Mouse (Mus musculus): ENCODE measurements around the gene Kifc1. TPM values are rescaled to one million over a fixed set of nuclear protein-coding genes. Genes with fewer than 3 reads are reported as not detected.
"Not testable (repeated sequence)": the region's sequence is repeated elsewhere in the genome, so short reads cannot be mapped to it uniquely, and the experiment has no call there.

The Kifc1 gene
- total and polyA plus RNA-seq, 3 experiments: 16.0 to 41.2 (median 23.0) TPM

DNA sequence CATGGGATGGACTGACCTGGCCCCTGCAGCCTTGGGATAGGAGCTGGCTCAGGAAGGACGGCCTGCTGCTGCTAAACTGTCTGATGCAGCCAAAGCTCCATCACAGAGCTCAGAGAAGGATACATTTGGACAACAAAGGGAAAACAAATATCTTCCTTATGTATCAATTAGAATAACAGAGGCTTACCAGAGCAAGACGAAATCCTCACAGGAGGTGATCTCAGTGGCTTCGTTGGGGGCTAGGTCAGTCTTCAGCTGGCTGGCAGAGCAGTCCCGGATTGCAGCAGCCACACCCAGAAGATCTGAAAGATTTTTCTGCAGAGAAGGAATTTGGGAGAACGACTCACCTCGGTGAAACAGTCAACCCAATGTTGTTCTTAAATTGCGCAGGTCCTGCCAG, 2.0 kb upstream of the Kifc1 start:
- H3K27ac ChIP-seq (ENCODE audit: insufficient read depth, low read depth): no peak overlapping the region

DNA sequence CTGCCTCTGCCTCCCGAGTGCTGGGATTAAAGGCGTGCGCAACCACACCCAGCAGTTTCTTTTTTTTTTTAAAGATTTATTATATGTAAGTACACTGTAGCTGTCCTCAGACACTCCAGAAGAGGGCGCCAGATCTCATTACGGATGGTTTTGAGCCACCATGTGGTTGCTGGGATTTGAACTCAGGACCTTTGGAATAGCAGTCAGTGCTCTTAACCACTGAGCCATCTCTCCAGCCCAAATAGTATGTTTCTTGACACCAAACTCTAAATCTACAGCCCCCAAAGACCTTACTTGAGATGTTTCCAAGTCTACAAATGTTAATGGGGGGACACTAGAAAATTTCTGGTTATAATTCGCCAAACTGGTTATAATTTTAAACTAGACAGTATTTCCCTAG, 1.4 kb upstream of the Kifc1 start:
- dilution Hi-C loops (cut with MboI; ENCODE audit: extremely low pct_ligation_motif_present, extremely low pct_unique_long_range_greater_than_20kb, low sequenced_read_pairs); H3K4me3 ChIP-seq (replicated peaks in 1 of 3; ENCODE audit: low read depth in 2 of 3, low read length in 2 of 3, poor library complexity in 1 of 3); H3K9ac ChIP-seq (ENCODE audit: insufficient read depth, low read depth); DNase-seq (ENCODE audit: extremely low read depth); H3K9me3 ChIP-seq (replicated peaks; ENCODE audit: low read length); H3K4me2 ChIP-seq (ENCODE audit: insufficient read depth, low read depth, poor library complexity, severe bottlenecking); H3K36me3 ChIP-seq (replicated peaks in 1 of 2; ENCODE audit: control insufficient read depth in 1 of 2, insufficient read depth in 1 of 2, low read length in 1 of 2); in situ Hi-C loops (cut with MboI; ENCODE audit: low pct_ligation_motif_present, low pct_unique_long_range_greater_than_20kb, low sequenced_read_pairs); H3K27ac ChIP-seq (ENCODE audit: insufficient read depth, low read depth); H3K27me3 ChIP-seq (replicated peaks): not testable (repeated sequence)
- peak in 1 of 2 experiments; percentile 14; a peak in 1 of 4 replicates for TF ChIP-seq CTCF (conservative IDR thresholded peaks at IDR 0.05 in 1 of 2, IDR thresholded peaks at IDR 0.05 in 1 of 2; ENCODE audit: low read depth in 2 of 2, low read length in 2 of 2)
- peak; percentile 51; the same call in 1 of the 2 replicates for TF ChIP-seq TBP (conservative IDR thresholded peaks at IDR 0.05; ENCODE audit: low read depth, low read length)
- Histone ChIP-seq H3K79me2 (replicated peaks; ENCODE audit: control insufficient read depth, extremely low read depth, insufficient read depth, poor library complexity, severe bottlenecking) (peaks cover 27% of the 10 kb centered on the region), H3K4me1 (ENCODE audit: control insufficient read depth in 1 of 2, insufficient read depth in 2 of 2) (peaks cover 0 to 11% of the 10 kb centered on the region in 2 experiments; a peak in 1 of 4 replicates)

More for the DNA sequence above, 2.0 kb upstream of the Kifc1 start:
- peaks cover 3% of the 10 kb centered on the region for H3K27me3 ChIP-seq (replicated peaks)
- dilution Hi-C loops (cut with MboI; ENCODE audit: extremely low pct_ligation_motif_present, extremely low pct_unique_long_range_greater_than_20kb, low sequenced_read_pairs): no loop called here
- TF ChIP-seq CTCF (conservative IDR thresholded peaks at IDR 0.05 in 1 of 2, IDR thresholded peaks at IDR 0.05 in 1 of 2; ENCODE audit: low read depth in 2 of 2, low read length in 2 of 2): no peak
- TF ChIP-seq ZMIZ1 (IDR thresholded peaks at IDR 0.05; ENCODE audit: low read depth, low read length): no peak
- no peak for TF ChIP-seq ZKSCAN1 (IDR thresholded peaks at IDR 0.05; ENCODE audit: borderline replicate concordance, low read depth, low read length)
- TF ChIP-seq KAT2A (IDR thresholded peaks at IDR 0.05; ENCODE audit: insufficient replicate concordance, low read length): no peak
- no peak for TF ChIP-seq ZNF384 (IDR thresholded peaks at IDR 0.05; ENCODE audit: low read depth, low read length)
- TF ChIP-seq TCF12 (IDR thresholded peaks at IDR 0.05; ENCODE audit: low read depth, low read length): no peak
- no peak for TF ChIP-seq SMC3 (IDR thresholded peaks at IDR 0.05; ENCODE audit: low read depth, low read length)
- TF ChIP-seq MEF2A (IDR thresholded peaks at IDR 0.05; ENCODE audit: borderline replicate concordance, low read depth, low read length): no peak
- TF ChIP-seq MAZ (IDR thresholded peaks at IDR 0.05; ENCODE audit: low read depth, low read length): no peak
- TF ChIP-seq TBP (conservative IDR thresholded peaks at IDR 0.05; ENCODE audit: low read depth, low read length): no peak
- TF ChIP-seq RCOR1 (conservative IDR thresholded peaks at IDR 0.05; ENCODE audit: low read depth, low read length): no peak
- no peak for TF ChIP-seq MXI1 (IDR thresholded peaks at IDR 0.05; ENCODE audit: low read depth, low read length)
- no peak for TF ChIP-seq POLR2A (IDR thresholded peaks at IDR 0.05; ENCODE audit: low read depth, low read length)
- TF ChIP-seq USF1 (IDR thresholded peaks at IDR 0.05; ENCODE audit: low read depth, low read length): no peak
- no peak for TF ChIP-seq NELFE (IDR thresholded peaks at IDR 0.05; ENCODE audit: low read depth, low read length)
- no peak for TF ChIP-seq E2F4 (IDR thresholded peaks at IDR 0.05; ENCODE audit: insufficient replicate concordance, low read depth, low read length)
- TF ChIP-seq RAD21 (IDR thresholded peaks at IDR 0.05; ENCODE audit: low read depth, low read length): no peak
- no peak for TF ChIP-seq BHLHE40 (IDR thresholded peaks at IDR 0.05; ENCODE audit: low read depth, low read length)
- no peak for TF ChIP-seq CHD2 (IDR thresholded peaks at IDR 0.05; ENCODE audit: low read length)
- no peak for TF ChIP-seq USF2 (conservative IDR thresholded peaks at IDR 0.05; ENCODE audit: low read depth, low read length)
- in situ Hi-C loops (cut with MboI; ENCODE audit: low pct_ligation_motif_present, low pct_unique_long_range_greater_than_20kb, low sequenced_read_pairs): no loop called here
- peaks cover 0 to 11% of the 10 kb centered on the region in 2 experiments; a peak in 1 of 4 replicates for H3K4me1 ChIP-seq (ENCODE audit: control insufficient read depth in 1 of 2, insufficient read depth in 2 of 2)
- no peak overlapping the region for H3K9ac ChIP-seq (ENCODE audit: insufficient read depth, low read depth)
- no peak overlapping the region for H3K4me2 ChIP-seq (ENCODE audit: insufficient read depth, low read depth, poor library complexity, severe bottlenecking)
- no peaks in the 10 kb centered on the region for H3K9me3 ChIP-seq (replicated peaks; ENCODE audit: low read length)
- no peaks in the 10 kb centered on the region for H3K36me3 ChIP-seq (replicated peaks in 1 of 2; ENCODE audit: control insufficient read depth in 1 of 2, insufficient read depth in 1 of 2, low read length in 1 of 2)
- H3K79me2 ChIP-seq (replicated peaks; ENCODE audit: control insufficient read depth, extremely low read depth, insufficient read depth, poor library complexity, severe bottlenecking): peaks cover 23% of the 10 kb centered on the region
- H3K4me3 ChIP-seq (replicated peaks in 1 of 3; ENCODE audit: low read depth in 2 of 3, low read length in 2 of 3, poor library complexity in 1 of 3): no peak overlapping the region
- no peak for DNase-seq (ENCODE audit: extremely low read depth)
